Mouse (Mus musculus): ENCODE data around the gene Iqsec2. TPM values are rescaled to one million over a fixed set of nuclear protein-coding genes. Genes with fewer than 3 reads are reported as not detected.
"Not testable (repeated sequence)": the region's sequence is repeated elsewhere in the genome, so short reads cannot be mapped to it uniquely, and the experiment has no call there.

The Iqsec2 gene
- polyA plus RNA-seq, 1 experiment: 55.6 TPM

DNA sequence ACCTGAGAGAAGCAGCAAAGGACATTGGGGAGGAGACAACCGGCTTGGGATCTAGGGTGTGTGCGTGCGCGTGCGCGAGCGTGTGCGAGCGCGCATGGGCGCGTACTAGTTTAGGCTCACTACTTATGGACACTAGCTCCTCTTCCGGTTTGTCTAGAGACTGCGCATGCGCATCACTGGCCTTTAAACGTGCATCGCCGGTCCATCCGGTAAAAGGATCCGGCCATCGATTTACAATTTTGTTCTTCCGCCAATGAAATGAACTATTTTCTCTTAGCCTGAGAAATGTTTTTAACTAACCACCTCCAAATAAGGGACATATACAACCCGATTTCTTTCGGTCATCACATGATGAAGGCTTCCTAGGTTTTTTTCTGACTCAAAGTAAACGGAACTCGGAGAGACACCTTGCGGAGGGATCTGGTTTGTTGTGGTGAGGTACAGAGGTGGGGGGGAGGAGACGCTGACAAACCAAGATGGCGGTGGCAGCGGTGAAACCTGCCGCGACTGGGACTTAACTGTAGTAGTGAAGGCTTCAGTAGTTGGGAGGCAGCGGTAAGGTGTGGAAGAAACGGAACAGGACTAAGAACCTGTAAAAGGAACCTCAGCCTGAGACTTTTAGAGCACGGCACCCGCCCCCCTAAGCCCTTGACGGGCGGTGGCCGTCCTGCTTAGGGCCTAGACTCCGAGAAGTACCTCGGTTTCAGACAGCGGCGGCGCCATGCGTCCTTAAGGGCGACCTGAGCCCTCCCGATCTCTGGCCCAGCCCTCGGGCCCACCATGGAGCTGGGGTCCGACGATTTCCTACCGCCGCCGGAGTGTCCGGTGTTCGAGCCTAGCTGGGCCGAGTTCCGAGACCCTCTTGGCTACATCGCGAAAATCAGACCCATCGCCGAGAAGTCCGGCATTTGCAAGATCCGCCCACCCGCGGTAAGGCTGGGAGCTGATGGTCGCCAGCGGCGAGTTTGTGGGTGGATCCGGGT, 89.0 kb downstream of the Iqsec2 start, which contains the start of gene Kdm5c:
TSS of gene Kdm5c (plus strand) at position 240 of the 983 bp plus-strand sequence.
- peaks cover 2% of the 10 kb centered on the region; the same call in 1 of the 2 replicates for H3K4me1 ChIP-seq (ENCODE audit: control insufficient read depth, insufficient read depth, low read length)
- H3K4me3 ChIP-seq (ENCODE audit: insufficient read depth, low read length): peak within 1 kb of the TSS; percentile 99
- peak; percentile 77; the same call in 1 of the 2 replicates for TF ChIP-seq POLR2A (IDR thresholded peaks at IDR 0.05; ENCODE audit: extremely low read depth, insufficient read depth, low read length)
- TF ChIP-seq CTCF (IDR thresholded peaks at IDR 0.05; ENCODE audit: extremely low read depth, insufficient read depth, low read length): no peak
- H3K27ac ChIP-seq (ENCODE audit: insufficient read depth, low read length): peak within 1 kb of the TSS; percentile 90

DNA sequence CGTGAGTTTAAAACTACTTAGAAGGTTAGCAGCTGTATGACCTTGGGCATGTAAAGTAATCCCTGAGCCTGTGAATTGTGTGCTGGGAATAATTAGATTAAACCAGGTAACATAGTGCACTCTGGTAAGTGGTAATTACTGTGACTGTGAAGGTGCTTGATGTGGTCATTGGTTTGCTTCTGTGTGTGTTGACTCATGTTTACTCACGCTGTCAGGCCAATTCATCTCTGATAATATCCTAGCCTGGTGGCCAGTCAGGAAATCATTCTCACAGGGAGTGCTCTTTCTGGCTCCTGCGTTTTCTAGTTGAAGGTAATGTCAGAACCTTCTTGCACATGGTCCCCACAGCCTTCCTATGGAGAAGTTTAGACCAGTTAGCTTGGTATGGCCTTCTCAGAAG, 90.1 kb downstream of the Iqsec2 start:
- H3K4me3 ChIP-seq (ENCODE audit: insufficient read depth, low read length): peak overlapping the region; percentile 99
- peaks cover 2% of the 10 kb centered on the region; the same call in 1 of the 2 replicates for H3K4me1 ChIP-seq (ENCODE audit: control insufficient read depth, insufficient read depth, low read length)
- H3K27ac ChIP-seq (ENCODE audit: insufficient read depth, low read length): no peak overlapping the region
- TF ChIP-seq POLR2A (IDR thresholded peaks at IDR 0.05; ENCODE audit: extremely low read depth, insufficient read depth, low read length) (no peak), CTCF (IDR thresholded peaks at IDR 0.05; ENCODE audit: extremely low read depth, insufficient read depth, low read length) (no peak)

DNA sequence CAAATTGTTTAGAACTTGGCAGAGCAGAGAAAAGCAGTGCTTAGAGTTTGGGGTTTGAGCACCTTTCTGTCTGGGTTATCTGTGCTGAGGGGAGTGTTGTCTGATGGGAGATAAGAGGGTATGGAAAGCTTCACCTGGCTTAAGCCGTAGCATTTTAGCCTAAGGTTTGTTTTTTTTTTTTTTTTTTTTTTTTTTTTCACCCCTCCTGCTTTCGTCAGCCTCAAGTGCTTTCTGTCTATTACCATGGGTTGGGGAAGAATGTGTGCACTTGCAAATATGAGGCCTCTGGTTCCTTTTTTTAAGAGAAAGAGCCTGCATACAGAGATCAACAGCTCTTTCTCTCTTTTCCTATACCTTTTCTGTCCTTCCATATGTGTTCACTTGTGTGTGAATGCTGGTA, 91.7 kb downstream of the Iqsec2 start:
- Histone ChIP-seq H3K4me3 (ENCODE audit: insufficient read depth, low read length) (no peak overlapping the region), H3K27ac (ENCODE audit: insufficient read depth, low read length) (no peak overlapping the region), H3K4me1 (ENCODE audit: control insufficient read depth, insufficient read depth, low read length) (peaks cover 2% of the 10 kb centered on the region; the same call in 1 of the 2 replicates)
- no peak for TF ChIP-seq CTCF (IDR thresholded peaks at IDR 0.05; ENCODE audit: extremely low read depth, insufficient read depth, low read length)
- TF ChIP-seq POLR2A (IDR thresholded peaks at IDR 0.05; ENCODE audit: extremely low read depth, insufficient read depth, low read length): no peak

DNA sequence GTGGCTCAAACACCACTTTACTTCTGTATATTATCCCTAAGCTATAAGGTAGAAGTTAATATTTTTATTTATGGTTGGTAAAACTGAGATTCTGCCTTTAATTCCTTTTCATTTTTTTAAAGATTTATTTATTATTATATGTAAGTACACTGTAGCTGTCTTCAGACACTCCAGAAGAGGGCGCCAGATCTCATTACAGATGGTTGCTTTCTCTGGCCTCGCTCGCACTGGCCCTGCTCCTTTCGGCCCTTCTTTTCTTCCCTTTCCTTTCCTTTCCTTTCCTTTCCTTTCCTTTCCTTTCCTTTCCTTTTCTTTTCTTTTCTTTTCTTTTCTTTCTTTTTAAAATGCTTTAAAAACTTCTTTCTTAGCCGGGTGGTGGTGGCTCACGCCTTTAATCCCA, 99.1 kb downstream of the Iqsec2 start:
- not testable (repeated sequence) for H3K27ac ChIP-seq (ENCODE audit: insufficient read depth, low read length); H3K4me1 ChIP-seq (ENCODE audit: control insufficient read depth, insufficient read depth, low read length); H3K4me3 ChIP-seq (ENCODE audit: insufficient read depth, low read length)

DNA sequence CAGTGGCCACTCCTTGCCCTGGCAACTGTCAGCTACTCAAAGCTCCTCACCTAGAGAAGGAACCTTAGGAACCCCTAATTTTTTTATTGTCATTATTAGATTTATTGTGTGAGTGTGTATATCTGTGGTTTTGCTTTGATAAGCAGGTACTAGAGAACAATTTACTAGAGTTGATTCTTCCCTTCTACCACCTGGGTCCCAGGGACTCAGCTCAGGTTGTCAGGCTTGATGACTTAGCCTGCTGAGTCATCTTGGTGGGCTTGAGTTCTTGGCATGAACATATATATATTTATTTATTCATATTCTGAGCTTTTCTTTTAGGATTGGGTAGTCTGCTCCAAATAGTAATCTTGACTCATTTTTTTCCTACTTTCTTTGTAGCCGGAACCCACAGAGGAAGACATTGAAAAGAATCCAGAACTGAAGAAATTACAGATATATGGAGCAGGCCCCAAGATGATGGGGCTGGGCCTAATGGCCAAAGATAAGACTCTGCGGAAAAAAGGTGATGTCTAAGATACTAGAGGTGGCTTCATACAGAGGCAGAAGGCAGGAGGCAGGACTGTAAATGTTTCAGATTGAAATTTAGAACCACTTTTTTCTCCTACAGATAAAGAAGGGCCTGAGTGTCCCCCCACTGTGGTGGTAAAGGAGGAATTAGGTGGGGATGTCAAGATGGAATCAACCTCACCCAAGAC, 100.6 kb downstream of the Iqsec2 start:
- Histone ChIP-seq H3K27ac (ENCODE audit: insufficient read depth, low read length) (no peak overlapping the region), H3K4me1 (ENCODE audit: control insufficient read depth, insufficient read depth, low read length) (no peaks in the 10 kb centered on the region), H3K4me3 (ENCODE audit: insufficient read depth, low read length) (no peak overlapping the region)
- TF ChIP-seq CTCF (IDR thresholded peaks at IDR 0.05; ENCODE audit: extremely low read depth, insufficient read depth, low read length) (no peak), POLR2A (IDR thresholded peaks at IDR 0.05; ENCODE audit: extremely low read depth, insufficient read depth, low read length) (no peak)

- Histone ChIP-seq H3K27ac (ENCODE audit: insufficient read depth, low read length) (no peak overlapping the region), H3K4me1 (ENCODE audit: control insufficient read depth, insufficient read depth, low read length) (no peaks in the 10 kb centered on the region), H3K4me3 (ENCODE audit: insufficient read depth, low read length) (no peak overlapping the region)
- no peak for TF ChIP-seq POLR2A (IDR thresholded peaks at IDR 0.05; ENCODE audit: extremely low read depth, insufficient read depth, low read length)
- TF ChIP-seq CTCF (IDR thresholded peaks at IDR 0.05; ENCODE audit: extremely low read depth, insufficient read depth, low read length): no peak
These were observed 127.1 kb downstream of the Iqsec2 start for GRCm38 (mm10) chrX:152271189-152271588.

Other genes starting within 250 kb of the Iqsec2 start
- gene Hsd17b10, start 142.4 kb upstream of the Iqsec2 start, polyA plus RNA-seq (2012; rRNA removed): 35.2 and 37.1 TPM in 2 replicates
- 0.30 and 0.40 TPM in 2 replicates for gene Ribc1, start 128.0 kb upstream of the Iqsec2 start, polyA plus RNA-seq (2012; rRNA removed)
- gene Smc1a, start 127.8 kb upstream of the Iqsec2 start, polyA plus RNA-seq (2012; rRNA removed): 38.8 and 39.8 TPM in 2 replicates
- gene Kdm5c, start 88.8 kb downstream of the Iqsec2 start, polyA plus RNA-seq (2012; rRNA removed): 33.2 and 35.0 TPM in 2 replicates
- 35.6 and 38.6 TPM in 2 replicates for gene Kantr, start 183.2 kb downstream of the Iqsec2 start, polyA plus RNA-seq (2012; rRNA removed)
- 163 and 184 TPM in 2 replicates for gene Tspyl2, start 198.2 kb downstream of the Iqsec2 start, polyA plus RNA-seq (2012; rRNA removed)
- 8.7 and 8.8 TPM in 2 replicates for gene Gpr173, start 224.4 kb downstream of the Iqsec2 start, polyA plus RNA-seq (2012; rRNA removed)